Mouse (Mus musculus): ENCODE results near the gene Pcf11. TPM values are rescaled to one million over a fixed set of nuclear protein-coding genes. Genes with fewer than 3 reads are reported as not detected.

Gene Pcf11
- 9.3 TPM in 2 replicates for polyA plus RNA-seq (2015; fragmentation: Nextera tagmentation; extraction: Ambion mirVana)

GRCm38 (mm10) chr7:92669507-92670471 lies at the start of gene Pcf11:
Gene Pcf11, minus strand, starts transcription at chr7:92669934.
- under 1% methylated on average over 88 of the region's 88 CpGs for WGBS (ENCODE audit: insufficient replicate concordance)
- peak; percentile 90 for ATAC-seq (ENCODE audit: insufficient read depth)
- Histone ChIP-seq H3K9ac (peak within 1 kb of the TSS; percentile 99), H3K9me3 (replicated peaks) (no peaks in the 10 kb centered on the region), H3K36me3 (replicated peaks) (peaks cover 11% of the 10 kb centered on the region; the same call in 1 of the 2 replicates), H3K4me2 (peak within 1 kb of the TSS; percentile 88), H3K27ac (replicated peaks) (peak within 1 kb of the TSS; percentile 99), H3K27me3 (no peaks in the 10 kb centered on the region), H3K4me3 (replicated peaks) (peak within 1 kb of the TSS; percentile 97), H3K4me1 (replicated peaks) (peaks cover 26% of the 10 kb centered on the region)

- H3K4me2 ChIP-seq = no peak overlapping the region
- no peaks in the 10 kb centered on the region for H3K9me3 ChIP-seq (replicated peaks)
- no peaks in the 10 kb centered on the region for H3K36me3 ChIP-seq (replicated peaks)
- no peak overlapping the region for H3K27ac ChIP-seq (replicated peaks)
- H3K9ac ChIP-seq = no peak overlapping the region
- H3K27me3 ChIP-seq = 0 out of 2 replicates have a peak, but pooled peaks cover 3% of the 10 kb centered on the region
- H3K4me1 ChIP-seq (replicated peaks) = no peaks in the 10 kb centered on the region
- ATAC-seq (ENCODE audit: insufficient read depth) = no peak
- H3K4me3 ChIP-seq (replicated peaks) = no peak overlapping the region
- 41% methylated on average over 1 of the region's 1 CpGs for WGBS (ENCODE audit: insufficient replicate concordance)
Measured at GRCm38 (mm10) chr7:92715055-92715454, 45.3 kb upstream of the Pcf11 start.

GRCm38 (mm10) chr7:92711593-92711992 lies 41.9 kb upstream of the Pcf11 start:
- H3K27me3 ChIP-seq = 0 out of 2 replicates have a peak, but pooled peaks cover 3% of the 10 kb centered on the region
- no peak overlapping the region for H3K27ac ChIP-seq (replicated peaks)
- no peaks in the 10 kb centered on the region for H3K9me3 ChIP-seq (replicated peaks)
- no peak overlapping the region for H3K4me3 ChIP-seq (replicated peaks)
- H3K36me3 ChIP-seq (replicated peaks) = no peaks in the 10 kb centered on the region
- 23% methylated on average over 3 of the region's 3 CpGs for WGBS (ENCODE audit: insufficient replicate concordance)
- H3K9ac ChIP-seq = no peak overlapping the region
- H3K4me1 ChIP-seq (replicated peaks) = no peaks in the 10 kb centered on the region
- no peak overlapping the region for H3K4me2 ChIP-seq
- ATAC-seq (ENCODE audit: insufficient read depth) = no peak

GRCm38 (mm10) chr7:92709573-92709972 lies 39.8 kb upstream of the Pcf11 start:
- Histone ChIP-seq H3K9ac (no peak overlapping the region), H3K27ac (replicated peaks) (no peak overlapping the region), H3K4me3 (replicated peaks) (no peak overlapping the region), H3K4me2 (no peak overlapping the region), H3K36me3 (replicated peaks) (no peaks in the 10 kb centered on the region), H3K9me3 (replicated peaks) (no peaks in the 10 kb centered on the region), H3K4me1 (replicated peaks) (no peaks in the 10 kb centered on the region), H3K27me3 (0 out of 2 replicates have a peak, but pooled peaks cover 3% of the 10 kb centered on the region)
- WGBS (ENCODE audit: insufficient replicate concordance) = 46% methylated on average over 2 of the region's 2 CpGs
- no peak for ATAC-seq (ENCODE audit: insufficient read depth)

- Histone ChIP-seq H3K27ac (replicated peaks) (no peak overlapping the region), H3K9ac (no peak overlapping the region), H3K9me3 (replicated peaks) (no peaks in the 10 kb centered on the region), H3K4me1 (replicated peaks) (no peaks in the 10 kb centered on the region), H3K27me3 (0 out of 2 replicates have a peak, but pooled peaks cover 3% of the 10 kb centered on the region), H3K4me3 (replicated peaks) (no peak overlapping the region), H3K4me2 (no peak overlapping the region), H3K36me3 (replicated peaks) (no peaks in the 10 kb centered on the region)
- 67% methylated on average over 12 of the region's 12 CpGs for WGBS (ENCODE audit: insufficient replicate concordance)
- no peak for ATAC-seq (ENCODE audit: insufficient read depth)
Measured at GRCm38 (mm10) chr7:92706711-92707110, 37.0 kb upstream of the Pcf11 start.

GRCm38 (mm10) chr7:92705534-92705933 lies 35.8 kb upstream of the Pcf11 start:
- Histone ChIP-seq H3K4me3 (replicated peaks) (no peak overlapping the region), H3K27me3 (no peaks in the 10 kb centered on the region), H3K9me3 (replicated peaks) (no peaks in the 10 kb centered on the region), H3K4me2 (no peak overlapping the region), H3K27ac (replicated peaks) (no peak overlapping the region), H3K4me1 (replicated peaks) (no peaks in the 10 kb centered on the region), H3K9ac (no peak overlapping the region), H3K36me3 (replicated peaks) (no peaks in the 10 kb centered on the region)
- 50% methylated on average over 2 of the region's 2 CpGs for WGBS (ENCODE audit: insufficient replicate concordance)
- ATAC-seq (ENCODE audit: insufficient read depth) = no peak

- H3K4me1 ChIP-seq (replicated peaks) = no peaks in the 10 kb centered on the region
- no peak overlapping the region for H3K4me2 ChIP-seq
- no peak overlapping the region for H3K9ac ChIP-seq
- no peak for ATAC-seq (ENCODE audit: insufficient read depth)
- WGBS (ENCODE audit: insufficient replicate concordance) = 56% methylated on average over 1 of the region's 1 CpGs
- H3K27me3 ChIP-seq = no peaks in the 10 kb centered on the region
- no peak overlapping the region for H3K27ac ChIP-seq (replicated peaks)
- no peaks in the 10 kb centered on the region for H3K9me3 ChIP-seq (replicated peaks)
- H3K36me3 ChIP-seq (replicated peaks) = no peaks in the 10 kb centered on the region
- no peak overlapping the region for H3K4me3 ChIP-seq (replicated peaks)
Measured at GRCm38 (mm10) chr7:92703661-92704060, 33.9 kb upstream of the Pcf11 start.

- ATAC-seq (ENCODE audit: insufficient read depth) = no peak
- H3K4me2 ChIP-seq = no peak overlapping the region
- no peaks in the 10 kb centered on the region for H3K27me3 ChIP-seq
- H3K27ac ChIP-seq (replicated peaks) = no peak overlapping the region
- H3K9me3 ChIP-seq (replicated peaks) = no peaks in the 10 kb centered on the region
- no peak overlapping the region for H3K9ac ChIP-seq
- whole genome bisulfite sequencing (ENCODE audit: insufficient replicate concordance) = 49% methylated on average over 5 of the region's 5 CpGs
- no peaks in the 10 kb centered on the region for H3K36me3 ChIP-seq (replicated peaks)
- H3K4me3 ChIP-seq (replicated peaks) = no peak overlapping the region
- H3K4me1 ChIP-seq (replicated peaks) = no peaks in the 10 kb centered on the region
Measured at GRCm38 (mm10) chr7:92698770-92699169, 29.0 kb upstream of the Pcf11 start.

- H3K9me3 ChIP-seq (replicated peaks) = no peaks in the 10 kb centered on the region
- H3K4me1 ChIP-seq (replicated peaks) = no peaks in the 10 kb centered on the region
- no peak overlapping the region for H3K27ac ChIP-seq (replicated peaks)
- ATAC-seq (ENCODE audit: insufficient read depth) = no peak
- no peaks in the 10 kb centered on the region for H3K27me3 ChIP-seq
- H3K9ac ChIP-seq = no peak overlapping the region
- H3K36me3 ChIP-seq (replicated peaks) = no peaks in the 10 kb centered on the region
- H3K4me3 ChIP-seq (replicated peaks) = no peak overlapping the region
- 76% methylated on average over 3 of the region's 3 CpGs for WGBS (ENCODE audit: insufficient replicate concordance)
- no peak overlapping the region for H3K4me2 ChIP-seq
Measured at GRCm38 (mm10) chr7:92696395-92696794, 26.7 kb upstream of the Pcf11 start.

- no peaks in the 10 kb centered on the region for H3K9me3 ChIP-seq (replicated peaks)
- H3K9ac ChIP-seq = no peak overlapping the region
- no peak overlapping the region for H3K4me3 ChIP-seq (replicated peaks)
- no peaks in the 10 kb centered on the region for H3K4me1 ChIP-seq (replicated peaks)
- H3K27me3 ChIP-seq = no peaks in the 10 kb centered on the region
- WGBS (ENCODE audit: insufficient replicate concordance) = 57% methylated on average over 2 of the region's 2 CpGs
- no peaks in the 10 kb centered on the region for H3K36me3 ChIP-seq (replicated peaks)
- H3K4me2 ChIP-seq = no peak overlapping the region
- no peak overlapping the region for H3K27ac ChIP-seq (replicated peaks)
- ATAC-seq (ENCODE audit: insufficient read depth) = no peak
Measured at GRCm38 (mm10) chr7:92689101-92689500, 19.4 kb upstream of the Pcf11 start.

GRCm38 (mm10) chr7:92688299-92688669 lies 18.6 kb upstream of the Pcf11 start:
- no peak for ATAC-seq (ENCODE audit: insufficient read depth)
- Histone ChIP-seq H3K4me1 (replicated peaks) (no peaks in the 10 kb centered on the region), H3K9me3 (replicated peaks) (no peaks in the 10 kb centered on the region), H3K27ac (replicated peaks) (no peak overlapping the region), H3K4me2 (no peak overlapping the region), H3K36me3 (replicated peaks) (no peaks in the 10 kb centered on the region), H3K4me3 (replicated peaks) (no peak overlapping the region), H3K9ac (no peak overlapping the region), H3K27me3 (no peaks in the 10 kb centered on the region)
- WGBS (ENCODE audit: insufficient replicate concordance) = 56% methylated on average over 2 of the region's 2 CpGs
